Mouse (Mus musculus): ENCODE measurements around the gene Olfr49.

GRCm38 (mm10) chr14:54231176-54231956 lies 53.4 kb downstream of the Olfr49 start:
- no peak; the same call in 1 of the 2 replicates for TF ChIP-seq POLR2A (IDR thresholded peaks at IDR 0.05; ENCODE audit: low read depth, low read length)
- TF ChIP-seq CTCF (IDR thresholded peaks at IDR 0.05; ENCODE audit: extremely low read depth, insufficient read depth, insufficient read length, insufficient replicate concordance), result no peak
